In genomic region chr16:45844875-45845274, GRCm38 (mm10) we compare ENCODE assay signal across 8 mouse cellular contexts.
A peak's percentile ranks its signal among the peaks of the same experiment; 100 is the strongest.
DNase-seq lines count a peak whose midpoint lies in the region; ATAC-seq lines count a peak whose summit lies in the region.

No protein-coding gene starts in this region.

- H3K36me3 ChIP-seq in hindbrain, embryonic 15.5 days = no peaks in the 10 kb centered on the region
- H3K36me3 ChIP-seq in liver, embryonic 13.5 days = no peaks in the 10 kb centered on the region

- peak; percentile 23 for DNase-seq in urinary bladder, postnatal 14 days (ENCODE audit: low spot score)
- no peak for DNase-seq in urinary bladder, postnatal 25 days (ENCODE audit: low spot score)
- no peak for DNase-seq in liver, embryonic 13.5 days
- no peak for DNase-seq in frontal cortex, postnatal 25 days (ENCODE audit: low spot score in 2 of 2)
- DNase-seq in B cell, adult 2 months = no peak
- no peak for DNase-seq in left cerebral cortex, postnatal 14 days (ENCODE audit: low spot score in 2 of 2)

- 10% methylated on average over 10 of the region's 10 CpGs for WGBS in hindbrain, embryonic 15.5 days
- 20% methylated on average over 10 of the region's 10 CpGs for WGBS in liver, embryonic 13.5 days (ENCODE audit: insufficient replicate concordance)

- no peak for ATAC-seq in hindbrain, embryonic 15.5 days (ENCODE audit: low FRiP score, low read depth)
- no peak for ATAC-seq in liver, embryonic 13.5 days (ENCODE audit: low read depth)
- no peak for ATAC-seq in activated CD4-positive, CD25-positive, alpha-beta regulatory T cell, adult 4 months

- no peak overlapping the region for H3K27ac ChIP-seq in hindbrain, embryonic 15.5 days (replicated peaks)
- no peak overlapping the region for H3K27ac ChIP-seq in liver, embryonic 13.5 days

- H3K27me3 ChIP-seq in hindbrain, embryonic 15.5 days = peaks cover 6% of the 10 kb centered on the region; the same call in 1 of the 2 replicates
- H3K27me3 ChIP-seq in liver, embryonic 13.5 days = peaks cover 44% of the 10 kb centered on the region

- H3K9ac ChIP-seq in hindbrain, embryonic 15.5 days = no peak overlapping the region
- H3K9ac ChIP-seq in liver, embryonic 13.5 days = no peak overlapping the region

- H3K4me1 ChIP-seq in hindbrain, embryonic 15.5 days (replicated peaks) = peaks cover 31% of the 10 kb centered on the region
- 0 out of 2 replicates have a peak, but pooled peaks cover 3% of the 10 kb centered on the region for H3K4me1 ChIP-seq in liver, embryonic 13.5 days (replicated peaks)

- H3K9me3 ChIP-seq in hindbrain, embryonic 15.5 days = no peaks in the 10 kb centered on the region
- H3K9me3 ChIP-seq in liver, embryonic 13.5 days (replicated peaks) = no peaks in the 10 kb centered on the region

- H3K4me3 ChIP-seq in hindbrain, embryonic 15.5 days = peak overlapping the region; percentile 87
- H3K4me3 ChIP-seq in liver, embryonic 13.5 days (replicated peaks) = peak overlapping the region; percentile 58

- peak overlapping the region; percentile 100 for H3K4me2 ChIP-seq in hindbrain, embryonic 15.5 days
- H3K4me2 ChIP-seq in liver, embryonic 13.5 days = peak overlapping the region; percentile 56

- intact Hi-C loops in left cerebral cortex, postnatal 14 days (cut with DNase I) = loop anchor here (2.0 kb wide), 1 partner anchor 122 kb away; no protein-coding TSS in a partner anchor
